In the genomic region with DNA sequence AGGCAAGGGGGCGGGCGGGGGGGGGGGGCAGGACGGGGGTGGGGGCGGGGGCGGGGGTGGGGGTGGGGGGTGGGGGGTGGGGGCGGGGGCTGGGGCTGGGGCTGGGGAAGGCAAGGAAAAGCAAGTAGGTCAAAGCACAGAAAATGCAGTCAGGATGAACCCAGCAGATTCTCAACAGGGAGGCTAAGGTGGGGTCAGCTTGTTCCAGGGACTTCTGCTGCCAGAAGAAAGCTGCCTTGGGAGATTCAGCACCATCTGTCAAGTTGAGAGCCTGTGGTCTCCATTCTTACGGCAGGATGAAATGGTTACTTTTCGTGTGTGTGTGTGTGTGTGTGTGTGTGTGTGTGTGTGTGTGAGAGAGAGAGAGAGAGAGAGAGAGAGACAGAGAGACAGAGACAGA, we compare ENCODE assay signal across 9 mouse cellular contexts.
DNase-seq lines count a peak whose midpoint lies in the region; ATAC-seq lines count a peak whose summit lies in the region.
"Had no signal": no experiment of that assay in that cellular context is flagged by ENCODE, and none has a peak within 500 bp of the region (broad histone marks: within the 10 kb centered on the region; RNA-seq: fewer than 3 reads in every experiment).

No protein-coding gene starts in this region.

- no peak overlapping the region for H3K27ac ChIP-seq in heart, embryonic 11.5 days (ENCODE audit: low read depth, low read length)
- peak overlapping the region; percentile 76 for H3K27ac ChIP-seq in neural tube, embryonic 13.5 days (replicated peaks)

- WGBS in heart, embryonic 11.5 days (ENCODE audit: insufficient replicate concordance): 16% methylated on average over 3 of the region's 8 CpGs
- 0% methylated on average over 2 of the region's 8 CpGs for WGBS in neural tube, embryonic 13.5 days

- no peaks in the 10 kb centered on the region for H3K4me1 ChIP-seq in heart, embryonic 11.5 days (ENCODE audit: control insufficient read depth, insufficient read depth, low read length)
- peaks cover 8% of the 10 kb centered on the region; the same call in 1 of the 2 replicates for H3K4me1 ChIP-seq in neural tube, embryonic 13.5 days (replicated peaks)

- H3K36me3 ChIP-seq in heart, embryonic 11.5 days (ENCODE audit: control insufficient read depth, insufficient read depth, low read length): no peaks in the 10 kb centered on the region
- H3K36me3 ChIP-seq in neural tube, embryonic 13.5 days: no peaks in the 10 kb centered on the region

- no peaks in the 10 kb centered on the region for H3K27me3 ChIP-seq in heart, embryonic 11.5 days (ENCODE audit: control insufficient read depth, insufficient read depth, low read length)
- H3K27me3 ChIP-seq in neural tube, embryonic 13.5 days: no peaks in the 10 kb centered on the region
- H3K27me3 ChIP-seq: Patski had no signal

- no peak overlapping the region for H3K4me3 ChIP-seq in heart, embryonic 11.5 days (ENCODE audit: low read depth, low read length)
- no peak overlapping the region for H3K4me3 ChIP-seq in neural tube, embryonic 13.5 days

- no peaks in the 10 kb centered on the region for H3K9me3 ChIP-seq in heart, embryonic 11.5 days (replicated peaks; ENCODE audit: control insufficient read depth, low read length)
- H3K9me3 ChIP-seq in neural tube, embryonic 13.5 days: no peaks in the 10 kb centered on the region

- no peak for ATAC-seq in heart, embryonic 11.5 days (replicated peaks; ENCODE audit: insufficient number of reproducible peaks, low FRiP score, low TSS enrichment)
- ATAC-seq in neural tube, embryonic 13.5 days (ENCODE audit: low read depth): no peak
- ATAC-seq: Patski had no signal

- peak; percentile 15 for DNase-seq in layer of hippocampus, postnatal 14 days (ENCODE audit: low spot score in 2 of 2)
- no peak for DNase-seq in layer of hippocampus, postnatal 36 days
- peak; percentile 67 for DNase-seq in cerebellum, adult 9-11 months
- no peak for DNase-seq in ovary, adult 18-20 months (ENCODE audit: low spot score)
- no peak for DNase-seq in urinary bladder, adult 18-20 months (ENCODE audit: low spot score in 2 of 2)
- DNase-seq in T-cell, adult 2 months (ENCODE audit: low spot score): no peak

- H3K9ac ChIP-seq in heart, embryonic 11.5 days (ENCODE audit: low read depth, low read length): no peak overlapping the region
- no peak overlapping the region for H3K9ac ChIP-seq in neural tube, embryonic 13.5 days

- peak overlapping the region; percentile 36 for H3K4me2 ChIP-seq in heart, embryonic 11.5 days
- peak overlapping the region; percentile 31 for H3K4me2 ChIP-seq in neural tube, embryonic 13.5 days

Comparison
In these comparisons a context has a peak if more than half of its experiments do, and no peak if none do; other contexts are left out.
1. DNase-seq: peak in layer of hippocampus, postnatal 14 days (2 of 2) and cerebellum, adult 9-11 months (single experiment); none in layer of hippocampus, postnatal 36 days (0 of 2), ovary, adult 18-20 months (single experiment), urinary bladder, adult 18-20 months (0 of 2) and T-cell, adult 2 months (single experiment).